Mouse (Mus musculus) retina, postnatal 7 days (tissue): Measurements from ENCODE around the gene Slco4a1.

Source experiments
- DNase-seq: peaks from one replicate; pipeline ENCODE4 v3.0.0-alpha.2; 2012; ENCODE audit warnings: low read depth, low spot score

Slco4a1 gene

DNA sequence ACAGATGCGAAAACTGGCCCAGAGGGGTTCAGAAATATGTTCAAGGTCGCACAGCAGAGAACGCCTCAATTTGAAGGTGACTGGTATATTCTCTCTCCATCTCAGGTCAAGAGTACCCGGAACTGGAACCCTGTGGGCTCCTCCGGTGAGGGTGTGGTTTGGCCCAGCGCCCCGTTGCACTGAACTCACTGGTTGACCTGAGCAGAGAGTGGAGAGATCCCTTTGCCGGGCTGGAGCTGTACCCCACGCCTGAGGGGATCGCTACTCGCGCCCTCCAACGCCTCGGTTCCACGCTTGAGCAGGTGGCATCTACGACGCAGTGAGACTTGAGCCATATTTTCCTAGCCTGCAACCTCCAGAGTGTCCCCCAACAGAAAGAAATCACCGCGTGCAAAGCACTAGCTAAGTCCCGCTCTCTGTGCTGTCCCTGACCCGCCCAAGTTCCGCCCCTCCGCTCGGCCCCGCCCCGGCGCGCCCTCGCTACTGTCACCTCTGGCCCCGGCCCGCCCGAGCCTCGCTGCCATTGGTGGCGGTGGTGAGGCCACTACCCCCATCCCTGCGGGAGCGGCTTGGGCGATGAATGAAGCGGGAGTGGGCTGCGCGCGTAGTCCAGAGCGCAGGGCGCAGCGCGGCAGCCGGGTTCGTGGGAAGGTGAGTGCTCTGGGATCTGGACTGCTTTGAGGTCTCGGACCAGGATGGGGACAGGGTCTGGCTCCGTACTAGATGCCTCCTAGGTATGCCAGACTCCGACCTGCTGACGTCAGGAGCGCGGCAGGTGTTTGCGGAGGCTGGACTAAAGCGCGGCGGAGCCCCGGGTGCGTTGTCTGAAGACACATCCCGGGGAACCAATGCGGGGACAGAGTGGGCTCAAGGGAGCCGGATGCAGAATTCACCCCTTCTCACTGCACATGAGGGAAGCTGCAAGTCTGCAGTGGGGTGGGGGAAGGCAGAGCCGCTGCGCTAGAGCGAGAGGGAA lies at the start of gene Slco4a1:
TSS of gene Slco4a1 (plus strand) at position 523 of the 976 bp plus-strand sequence.
- peak; percentile 87 for DNase-seq

DNA sequence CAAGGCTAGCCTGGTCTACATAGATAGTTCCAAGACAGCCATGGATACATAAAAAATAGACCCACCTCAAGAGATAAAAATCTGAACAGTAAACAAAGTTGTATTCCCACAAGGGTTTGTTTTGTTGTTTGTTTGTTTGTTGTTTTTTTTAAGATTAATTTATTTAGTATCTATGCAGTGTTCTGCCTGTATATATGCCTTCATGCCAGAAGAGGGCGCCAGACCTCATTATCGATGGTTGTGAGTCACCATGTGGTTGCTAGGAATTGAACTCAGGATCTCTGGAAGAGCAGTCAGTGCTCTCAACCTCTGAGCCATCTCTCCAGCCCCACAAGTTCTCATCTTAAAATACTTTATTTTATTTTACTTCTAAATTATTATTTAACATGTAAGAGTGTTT lies 47.6 kb upstream of the Slco4a1 start:
- no peak for DNase-seq

DNA sequence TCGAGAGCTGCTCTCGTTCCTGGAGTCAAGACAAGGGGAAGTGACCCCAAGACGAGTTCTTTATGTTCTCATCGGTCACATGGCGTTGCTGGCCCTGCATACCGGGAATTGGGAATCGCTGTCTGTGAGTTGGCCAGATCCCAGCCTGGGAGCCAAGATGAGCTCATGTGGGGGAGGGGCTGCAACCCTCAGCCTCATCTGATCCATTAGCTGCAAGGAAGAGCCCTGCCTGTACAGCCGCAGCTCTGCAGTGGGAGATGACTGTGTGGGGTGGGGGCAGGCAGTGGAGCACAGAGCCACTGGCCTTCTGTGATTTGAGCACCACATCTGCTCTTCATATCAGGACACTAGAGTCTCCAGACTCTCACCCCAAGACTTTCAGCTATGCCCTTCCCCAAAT lies 45.6 kb upstream of the Slco4a1 start:
- no peak for DNase-seq

DNA sequence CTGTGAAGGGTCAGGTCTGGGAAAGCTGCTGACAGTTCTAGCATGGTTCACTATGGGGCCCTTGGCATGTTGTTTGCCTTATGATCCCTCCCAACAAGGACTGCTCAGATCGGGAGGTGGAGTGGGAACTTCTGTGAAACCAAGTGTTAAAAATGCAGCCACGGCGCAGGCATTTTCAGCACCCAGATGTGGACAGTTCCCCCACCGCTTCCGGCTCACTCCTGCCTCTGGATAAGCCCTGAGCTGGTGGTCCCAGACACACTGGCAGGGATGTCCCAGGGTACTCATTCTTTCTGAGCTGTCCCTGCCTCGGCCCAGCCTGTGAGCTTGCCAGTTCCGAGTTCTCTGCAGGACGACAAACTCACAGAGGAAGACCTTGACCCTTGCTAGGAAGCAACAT lies 45.0 kb upstream of the Slco4a1 start:
- DNase-seq, result no peak

DNA sequence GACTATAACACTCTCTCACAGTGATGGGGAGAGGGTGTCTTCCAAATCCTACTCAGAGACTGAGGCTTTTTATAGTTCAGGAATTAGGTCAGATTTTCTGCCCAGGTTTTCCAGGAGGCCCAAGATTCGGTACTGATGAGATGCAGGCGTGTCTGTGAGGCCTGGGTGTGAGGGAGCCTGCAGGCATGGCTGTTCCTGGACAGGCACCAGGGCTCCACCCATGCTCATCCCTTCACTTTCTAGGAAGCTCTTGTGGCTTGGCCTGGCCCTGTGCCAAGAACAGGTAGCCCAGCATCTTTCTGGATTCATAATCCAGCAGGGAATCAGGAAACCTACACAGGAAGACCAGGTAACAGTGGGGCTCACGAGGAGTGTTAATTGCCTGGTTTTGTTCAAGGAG lies 40.4 kb upstream of the Slco4a1 start:
- DNase-seq, result no peak

DNA sequence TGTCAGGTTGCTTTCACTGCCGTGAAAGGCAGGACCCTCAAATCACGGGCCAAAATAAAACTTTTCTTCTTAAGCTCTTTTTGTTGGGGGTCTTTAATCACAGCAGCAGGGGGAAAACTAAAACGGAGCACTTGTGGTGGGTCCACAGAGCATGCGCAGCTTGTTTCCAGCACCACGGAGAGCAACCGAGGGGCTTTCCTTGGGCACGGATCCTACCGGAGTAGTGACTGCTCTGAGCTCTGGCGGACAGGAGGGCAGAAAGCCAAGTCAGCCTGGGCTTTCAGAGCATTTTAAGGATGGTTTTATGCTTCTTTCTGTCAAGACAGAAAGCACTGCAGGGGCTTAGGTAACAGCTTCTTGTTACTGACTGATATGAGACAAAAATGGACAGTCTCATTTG lies 38.3 kb upstream of the Slco4a1 start:
- DNase-seq, result no peak

DNA sequence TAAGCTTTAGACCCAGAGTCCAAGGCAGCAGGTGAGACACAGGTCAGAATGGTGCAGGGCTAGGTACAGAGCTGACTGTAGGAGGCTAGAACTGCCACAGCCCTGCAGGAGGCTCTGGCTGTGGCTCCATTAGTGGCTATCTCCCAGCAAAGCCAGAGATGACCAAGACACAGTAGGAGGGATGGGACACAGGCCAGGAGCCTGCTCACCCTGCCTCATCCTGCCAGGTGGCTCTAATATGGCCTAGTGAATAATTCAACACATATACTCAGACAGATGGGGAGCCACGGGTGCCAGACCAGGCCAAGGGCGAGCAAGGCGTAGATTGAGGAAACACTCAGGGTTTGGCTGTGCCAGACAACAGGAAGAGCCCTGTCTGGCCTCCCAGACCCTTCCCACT lies 35.4 kb upstream of the Slco4a1 start:
- no peak for DNase-seq

DNA sequence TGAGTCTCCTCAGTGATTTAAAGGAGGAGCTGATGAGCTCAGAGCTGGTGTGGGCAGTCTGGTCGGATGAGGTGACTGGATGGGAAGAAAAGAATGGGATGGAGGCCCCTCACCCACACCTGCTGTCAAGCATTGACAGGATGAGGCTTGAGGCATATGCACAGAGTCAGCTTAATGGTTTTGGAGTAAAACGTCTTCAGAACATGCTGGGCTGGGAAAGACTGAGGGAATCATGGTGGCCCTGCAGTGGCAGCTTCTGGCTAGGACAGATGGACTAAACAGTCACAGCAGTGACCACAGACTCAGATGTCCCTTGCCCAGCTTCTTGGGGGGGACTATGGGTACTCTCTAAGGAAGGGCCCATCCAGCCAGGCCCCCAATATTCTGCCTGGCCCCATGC lies 30.9 kb upstream of the Slco4a1 start:
- DNase-seq, result no peak

DNA sequence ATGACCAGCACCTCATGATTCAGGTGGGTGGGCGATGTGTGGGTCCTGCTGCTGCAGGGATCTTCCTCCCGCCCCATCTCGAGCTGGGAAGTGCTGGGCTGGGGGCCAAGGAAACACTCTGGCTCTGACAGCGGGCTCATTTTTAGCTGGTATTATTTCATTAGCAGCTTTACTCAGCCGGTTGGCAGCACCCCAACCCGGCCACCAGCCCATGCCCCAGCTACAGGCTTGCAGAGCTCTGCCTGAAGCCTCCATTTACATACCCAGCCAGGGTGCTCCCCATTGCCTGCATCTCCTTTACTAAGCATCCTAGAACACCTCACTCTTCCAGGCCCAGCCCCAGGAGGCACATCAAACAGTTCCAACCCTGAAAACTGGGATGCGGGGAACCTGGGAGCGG lies 29.0 kb upstream of the Slco4a1 start:
- peak; percentile 37 for DNase-seq

DNA sequence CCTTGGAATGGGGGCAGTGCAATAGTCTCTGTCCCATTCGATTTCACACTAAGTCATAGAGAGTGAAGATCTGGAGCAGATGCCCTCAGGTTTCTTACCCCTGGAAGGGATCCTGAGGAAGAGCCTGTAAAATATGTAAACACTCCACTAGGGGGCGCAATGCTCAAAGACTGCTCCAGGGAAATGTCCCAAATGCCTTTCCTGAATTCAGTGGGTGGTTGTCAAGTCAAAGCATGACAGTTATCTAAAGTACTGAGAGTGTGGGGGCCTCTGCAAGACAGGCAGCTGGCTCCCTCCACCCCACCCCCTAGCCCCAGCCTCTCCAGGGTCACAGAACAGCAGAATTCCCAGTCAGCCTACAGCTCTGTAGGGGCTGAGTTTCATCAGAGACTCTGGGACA lies 27.7 kb upstream of the Slco4a1 start:
- no peak for DNase-seq

DNA sequence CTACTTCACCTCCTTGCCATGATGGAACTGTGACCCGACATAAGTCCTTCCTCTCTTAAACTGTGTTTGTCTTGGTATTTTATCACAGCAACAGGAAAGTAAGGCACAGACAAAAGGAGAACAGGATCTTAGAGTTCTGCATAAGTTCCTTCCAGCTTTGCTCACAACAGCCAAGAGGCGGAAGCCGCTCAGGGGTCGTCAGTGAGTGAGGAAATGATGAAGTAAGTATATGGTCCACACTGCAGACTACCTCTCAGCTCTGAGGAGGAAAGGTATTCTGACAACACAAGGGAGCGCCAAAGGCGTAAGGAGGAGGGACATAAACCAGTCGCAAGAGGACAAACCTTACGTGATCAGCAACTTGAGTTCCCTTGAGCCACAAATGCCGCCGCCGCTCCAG lies 25.4 kb upstream of the Slco4a1 start:
- DNase-seq, result no peak

DNA sequence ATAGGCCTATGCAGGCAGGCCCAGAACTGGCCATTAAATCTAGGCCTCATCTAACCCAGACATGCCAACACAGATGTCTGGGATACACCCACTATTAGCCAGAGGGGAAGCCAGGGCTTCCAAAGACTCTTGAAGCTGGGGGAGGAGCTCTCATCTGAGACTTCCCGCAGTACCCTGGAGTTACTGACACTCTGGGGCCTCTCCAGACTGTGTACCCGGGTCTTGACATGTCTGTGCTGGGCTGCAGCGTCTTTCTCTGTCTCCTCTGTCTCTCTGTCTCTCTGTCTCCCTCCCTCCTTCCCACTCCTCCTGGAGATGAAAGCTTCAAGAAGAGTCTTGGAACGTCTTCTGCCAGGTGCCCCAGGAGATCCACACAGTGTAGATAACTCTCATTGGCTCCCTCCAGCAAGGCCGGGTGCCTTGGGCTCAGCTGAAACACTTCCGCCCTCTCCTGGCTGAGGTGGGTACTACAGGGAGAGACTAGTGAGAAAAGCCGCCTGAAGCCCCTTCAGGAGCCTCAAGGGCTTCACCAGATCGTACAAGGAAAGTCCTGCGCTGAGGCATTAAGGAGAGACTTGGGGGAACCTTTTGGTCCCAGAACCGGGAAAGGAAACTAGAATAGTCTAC lies 23.9 kb upstream of the Slco4a1 start:
- peak; percentile 80 for DNase-seq

DNA sequence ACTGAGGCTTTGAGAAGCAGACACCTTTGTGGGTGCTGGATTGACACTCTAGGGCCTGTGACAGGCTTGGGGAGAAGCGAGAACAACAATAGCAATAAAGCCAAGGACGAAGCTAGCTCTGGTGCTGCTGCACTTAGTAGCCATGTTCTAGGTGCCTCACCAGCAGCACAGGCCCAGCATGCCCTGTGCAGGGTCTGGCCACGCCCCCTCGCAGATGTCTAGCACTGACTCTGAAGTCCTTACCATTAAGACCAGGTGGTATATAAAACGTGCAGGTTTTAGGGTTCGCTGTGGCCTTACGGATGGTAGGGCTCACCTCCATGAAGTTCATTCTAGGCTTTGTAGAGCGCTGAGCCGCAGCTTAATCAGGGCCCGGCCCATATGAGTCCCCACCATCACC lies 23.3 kb upstream of the Slco4a1 start:
- no peak for DNase-seq

DNA sequence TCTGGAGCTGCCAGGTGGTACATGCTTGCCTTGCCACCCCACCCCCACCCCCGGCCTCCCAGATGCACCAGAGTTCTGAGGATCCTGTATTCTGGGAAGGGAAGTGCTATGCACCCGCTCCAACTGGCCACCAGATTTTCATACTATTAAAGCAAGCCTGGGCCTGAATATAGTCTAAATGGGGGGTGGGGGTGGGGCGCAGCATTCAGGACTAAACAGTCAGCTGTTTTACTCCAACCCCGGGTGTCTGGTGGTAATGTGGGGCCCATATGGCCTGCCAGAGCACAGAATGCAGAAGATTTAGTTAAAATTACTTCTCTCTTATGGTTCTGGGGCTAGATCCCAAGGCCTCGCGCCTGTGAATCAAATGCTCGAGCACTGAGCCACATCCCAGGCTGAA lies 22.7 kb upstream of the Slco4a1 start:
- DNase-seq, result no peak

DNA sequence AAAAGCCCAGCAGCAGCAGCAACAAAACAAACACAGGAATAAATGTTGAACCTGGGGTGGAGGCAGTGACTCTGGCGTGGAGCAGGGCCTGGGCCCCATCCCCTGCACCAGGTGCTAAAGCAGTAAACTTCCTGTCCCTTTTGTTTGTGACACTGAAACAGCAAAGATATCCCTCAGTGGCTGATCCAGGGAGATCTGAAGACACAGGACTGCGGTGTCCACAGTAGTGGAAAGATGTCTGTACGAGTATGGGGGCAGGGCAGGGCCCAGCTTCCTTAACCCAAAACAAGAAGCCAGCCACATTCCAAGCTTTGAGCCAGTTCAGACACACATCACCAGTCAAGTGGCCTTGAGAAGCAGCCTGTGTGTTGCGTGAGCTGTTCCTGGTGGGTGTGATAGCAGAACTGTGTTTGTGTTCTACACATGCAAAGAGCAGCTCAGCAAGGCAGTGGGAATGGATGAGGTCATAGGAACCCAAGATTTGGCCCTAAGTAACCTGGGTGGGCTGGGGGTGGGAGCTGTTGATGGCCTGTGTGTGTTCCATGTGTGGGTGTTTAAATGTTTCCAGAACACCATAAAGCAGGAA lies 20.6 kb upstream of the Slco4a1 start:
- no peak for DNase-seq

DNA sequence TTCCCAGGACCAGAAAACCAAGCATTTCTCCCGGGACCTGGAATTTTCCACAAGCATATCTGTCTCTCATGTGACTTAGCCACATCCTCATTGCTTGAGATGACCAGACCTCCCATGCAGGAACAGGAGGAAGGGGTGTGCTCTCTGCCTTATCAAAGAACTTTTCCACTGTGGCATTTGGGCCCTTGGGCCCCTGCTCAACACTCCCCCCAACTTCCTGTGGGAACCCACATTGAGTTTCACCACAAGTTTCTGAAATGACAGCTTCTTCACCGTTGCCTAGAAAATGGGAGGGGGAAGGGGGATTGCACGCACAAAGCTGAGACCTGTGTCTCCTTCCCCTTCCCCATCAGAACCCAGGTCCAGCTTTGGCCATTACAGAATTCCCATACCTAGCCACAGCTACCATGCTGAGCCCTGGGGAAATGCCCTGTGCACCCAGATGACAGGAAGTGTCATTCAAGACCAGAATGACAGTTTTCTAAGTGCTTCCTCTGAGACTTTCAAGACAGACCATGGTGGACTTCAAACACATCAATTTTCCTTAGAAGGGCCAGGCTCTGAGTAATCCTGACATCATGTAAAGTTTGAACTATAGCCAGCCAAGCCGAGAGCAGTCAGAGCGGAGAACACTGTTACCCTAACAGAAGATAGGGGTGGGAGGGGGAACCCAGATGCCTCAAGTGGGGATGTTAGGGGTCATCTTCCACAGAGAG lies 18.7 kb upstream of the Slco4a1 start:
- no peak for DNase-seq

DNA sequence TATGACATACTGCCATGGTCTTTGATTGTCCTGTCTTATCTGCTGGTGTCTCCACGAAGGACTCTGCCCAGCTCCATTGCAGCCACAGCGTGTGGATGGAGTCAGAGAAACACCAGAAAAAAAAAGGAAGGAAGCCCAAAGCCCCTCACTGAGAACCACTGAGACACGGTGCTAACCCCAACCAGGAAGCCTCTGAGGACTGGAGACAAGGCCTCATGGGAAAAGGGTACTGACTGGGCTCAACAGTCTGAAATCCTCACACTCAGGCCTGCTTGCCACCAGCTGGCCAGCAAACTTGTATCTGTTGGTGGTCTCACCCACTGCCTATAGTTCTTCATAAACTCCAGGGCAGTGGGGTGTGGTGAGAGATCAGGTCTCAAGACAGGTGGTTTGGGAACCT lies 16.3 kb upstream of the Slco4a1 start:
- no peak for DNase-seq

DNA sequence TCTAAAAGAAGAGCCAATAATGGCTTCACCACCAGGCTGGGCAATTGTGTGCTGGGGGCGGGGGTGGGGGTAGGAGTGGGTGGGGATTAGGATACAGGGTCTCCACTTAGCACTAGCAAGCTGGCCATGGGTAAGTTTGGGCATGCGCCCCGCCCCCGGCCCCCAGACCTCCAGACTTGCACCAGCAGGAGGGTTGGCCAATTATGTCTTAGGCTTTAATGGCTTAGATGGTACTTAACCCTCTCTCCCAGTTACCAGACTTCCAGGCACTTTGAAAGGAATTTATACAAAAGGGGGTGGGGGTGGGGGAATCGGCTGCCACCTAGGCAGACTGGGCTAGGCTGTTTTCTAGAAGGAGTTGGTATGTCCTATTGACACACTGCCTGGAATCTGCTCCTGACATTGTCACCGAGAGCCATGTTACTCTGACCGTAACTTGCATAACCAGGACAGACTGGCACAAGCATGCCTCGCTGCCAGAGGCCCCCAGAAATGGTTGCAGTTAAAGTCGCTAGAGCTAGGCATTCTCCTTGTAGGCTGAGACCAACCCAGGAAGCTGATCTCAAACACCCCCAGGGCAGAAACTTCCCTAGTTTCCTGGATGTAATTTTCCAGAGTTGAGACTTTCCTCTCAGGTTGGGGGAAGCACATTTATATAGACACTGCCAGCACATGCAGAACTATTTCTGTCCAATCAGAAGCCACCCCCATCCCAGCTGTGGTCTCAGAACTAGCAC lies 15.3 kb upstream of the Slco4a1 start:
- DNase-seq, result no peak

DNA sequence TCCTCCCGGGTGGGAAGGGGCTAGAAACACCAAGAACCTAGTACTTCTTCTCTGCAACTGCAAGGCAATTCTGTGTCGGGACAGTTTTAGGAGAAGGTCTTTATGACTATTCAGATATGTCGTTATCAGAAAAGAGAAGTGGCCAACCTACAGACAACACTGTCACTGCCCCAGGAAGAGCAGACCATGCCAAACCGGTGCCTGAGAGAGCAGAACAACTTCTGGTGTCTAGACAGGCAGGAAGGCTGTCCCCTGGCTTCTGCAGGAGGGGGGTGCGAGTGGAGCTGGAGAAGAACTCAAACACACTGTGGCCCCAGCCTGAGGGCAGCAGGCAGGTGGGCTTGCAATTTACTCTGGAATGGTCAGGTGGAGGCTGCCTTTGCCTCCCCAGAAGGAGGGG lies 14.0 kb upstream of the Slco4a1 start:
- DNase-seq, result no peak

DNA sequence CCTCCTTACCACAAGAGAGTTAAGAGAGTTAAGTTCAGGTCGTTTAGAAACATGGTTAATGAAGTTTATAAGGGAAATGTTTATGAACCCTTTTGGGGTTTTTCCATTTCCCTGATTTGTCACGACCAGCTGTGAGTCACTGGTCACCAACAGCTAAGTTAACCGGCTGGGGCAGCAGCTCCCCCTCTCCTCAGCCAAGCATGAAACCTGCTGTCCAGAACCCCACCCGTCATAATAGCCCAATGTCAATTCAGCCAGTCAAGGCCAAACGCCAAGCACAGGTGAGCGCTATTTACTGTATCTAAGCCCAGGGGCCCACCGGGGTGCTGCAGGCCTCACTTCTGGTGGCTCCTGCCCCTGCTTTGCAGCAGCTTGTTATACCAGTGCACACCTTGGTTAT lies 12.2 kb upstream of the Slco4a1 start:
- no peak for DNase-seq
